Mouse (Mus musculus) monocyte, adult 5-6 weeks (primary cell): ENCODE results near the gene Ap3m1. TPM values are rescaled to one million over a fixed set of nuclear protein-coding genes. Genes with fewer than 3 reads are reported as not detected.

Experiments
- ATAC-seq: fragments of 153-309, 156-312 bp; replicated peaks from 2 replicates; pipeline ENCODE4 v1.8.0; 2017; ENCODE audit warnings: mild to moderate bottlenecking; ENCODE audit not compliant: low TSS enrichment, insufficient number of reproducible peaks, severe bottlenecking, poor library complexity, low FRiP score
- total RNA-seq: library from RNA; stranded (forward); fragments of 200-1000, 200-491, 200-594 nt; gene quantifications from 3 replicates; pipeline ENCODE4 v1.2.3, GENCODE M21; 2017

The Ap3m1 gene
- total RNA-seq, 1 experiment from 2014 or later = 41.4 TPM

GRCm38 (mm10) chr14:21031783-21032511 is 20.4 kb downstream of the Ap3m1 start:
- ATAC-seq = peak; percentile 99

GRCm38 (mm10) chr14:21029025-21029659 is 23.2 kb downstream of the Ap3m1 start:
- ATAC-seq = no peak

GRCm38 (mm10) chr14:21027542-21027941 is 24.8 kb downstream of the Ap3m1 start:
- no peak for ATAC-seq

- ATAC-seq = no peak
Measured at GRCm38 (mm10) chr14:21020435-21020834, 31.9 kb downstream of the Ap3m1 start.

- ATAC-seq = no peak
Measured at GRCm38 (mm10) chr14:21018977-21019376, 33.3 kb downstream of the Ap3m1 start.

GRCm38 (mm10) chr14:21017871-21018270 is 34.4 kb downstream of the Ap3m1 start:
- no peak for ATAC-seq

- no peak for ATAC-seq
Measured at GRCm38 (mm10) chr14:21013800-21014334, 38.4 kb downstream of the Ap3m1 start.

- no peak for ATAC-seq
Measured at GRCm38 (mm10) chr14:20999617-21000016, 52.7 kb downstream of the Ap3m1 start.

GRCm38 (mm10) chr14:20997548-20997947 is 54.8 kb downstream of the Ap3m1 start:
- ATAC-seq = no peak

- no peak for ATAC-seq
Measured at GRCm38 (mm10) chr14:20996361-20996760, 55.9 kb downstream of the Ap3m1 start.

GRCm38 (mm10) chr14:20995497-20995896 is 56.8 kb downstream of the Ap3m1 start:
- ATAC-seq = no peak

- no peak for ATAC-seq
Measured at GRCm38 (mm10) chr14:20994475-20994874, 57.8 kb downstream of the Ap3m1 start.

GRCm38 (mm10) chr14:20993067-20993691 is 59.1 kb downstream of the Ap3m1 start:
- no peak for ATAC-seq

- ATAC-seq = no peak
Measured at GRCm38 (mm10) chr14:20991492-20991891, 60.8 kb downstream of the Ap3m1 start.

- ATAC-seq = no peak
Measured at GRCm38 (mm10) chr14:20985482-20985881, 66.8 kb downstream of the Ap3m1 start.

GRCm38 (mm10) chr14:20983832-20984231 is 68.5 kb downstream of the Ap3m1 start:
- ATAC-seq = no peak
